8 mouse cellular contexts compared by ENCODE assay signal in genomic region chr5:18087919-18088445, GRCm38 (mm10).
A peak's percentile ranks its signal among the peaks of the same experiment; 100 is the strongest.
DNase-seq lines count a peak whose midpoint lies in the region.

No protein-coding gene starts in this region.

- intact Hi-C loops in heart, postnatal 25 days (cut with DNase I), result loop anchor here (1.0 to 5.0 kb wide), 2 partner anchors 309 to 358 kb away; no protein-coding TSS in a partner anchor
- intact Hi-C loops in left cerebral cortex, postnatal 4 days (cut with DNase I), result loop anchor here (1.0 to 5.0 kb wide), 2 partner anchors 274 to 358 kb away; partner anchors contain the start of gene Gnai1

- peak; percentile 43 for DNase-seq in heart, adult 8-10 months (ENCODE audit: low spot score)
- no peak for DNase-seq in heart, postnatal 25 days (ENCODE audit: low spot score)
- DNase-seq in cerebellum, adult 9-10 months, result peak; percentile 77
- DNase-seq in frontal cortex, postnatal 14 days (ENCODE audit: low spot score in 2 of 2), result peak; percentile 13 to 15
- DNase-seq in kidney, adult 18-20 months, result peak; percentile 67
- DNase-seq in left cerebral cortex, postnatal 4 days, result peak; percentile 45
- peak; percentile 2 for DNase-seq in naive thymus-derived CD4-positive, alpha-beta T cell, adult 2 months (ENCODE audit: low read depth)
- DNase-seq in spleen, postnatal 4 days (ENCODE audit: low spot score in 2 of 2), result no peak

Comparison
In these comparisons a context has a peak if more than half of its experiments do, and no peak if none do; other contexts are left out.
1. DNase-seq: peak in heart, adult 8-10 months (single experiment), cerebellum, adult 9-10 months (single experiment), frontal cortex, postnatal 14 days (2 of 2), kidney, adult 18-20 months (single experiment), left cerebral cortex, postnatal 4 days (single experiment) and naive thymus-derived CD4-positive, alpha-beta T cell, adult 2 months (single experiment); none in heart, postnatal 25 days (single experiment) and spleen, postnatal 4 days (0 of 2).